Mouse (Mus musculus) forebrain, embryonic 12.5 days (tissue): ENCODE data around the gene Cd52. TPM values are rescaled to one million over a fixed set of nuclear protein-coding genes. Genes with fewer than 3 reads are reported as not detected.

ENCODE experiments used
- ATAC-seq: fragments of 200-750 bp; cut with Nextera tagmentation; 2 replicates; pipeline ENCODE4 v1.8.0; 2017; ENCODE audit warnings: moderate TSS enrichment; ENCODE audit not compliant: low FRiP score
- H3K27ac ChIP-seq: fragments of 300-500 bp; sonication (generic); 2 replicates; pipeline ENCODE4 v1.5.1; 2016; ENCODE audit warnings: mild to moderate bottlenecking
- H3K27me3 ChIP-seq: fragments of 300-500 bp; sonication (generic); 2 replicates; pipeline ENCODE4 v1.6.1; 2016; ENCODE audit warnings: mild to moderate bottlenecking
- H3K36me3 ChIP-seq: fragments of 300-500 bp; sonication (generic); replicated peaks from 2 replicates; pipeline ENCODE4 v1.6.1; 2016; ENCODE audit warnings: mild to moderate bottlenecking
- H3K4me1 ChIP-seq: fragments of 300-500 bp; sonication (generic); 2 replicates; pipeline ENCODE4 v1.6.1; 2016
- H3K4me2 ChIP-seq: fragments of 300-500 bp; sonication (generic); 2 replicates; pipeline ENCODE4 v1.6.1; 2016; ENCODE audit warnings: mild to moderate bottlenecking, moderate library complexity
- H3K4me3 ChIP-seq: fragments of 300-500 bp; sonication (generic); replicated peaks from 2 replicates; pipeline ENCODE4 v1.5.1; 2016; ENCODE audit warnings: mild to moderate bottlenecking
- H3K9ac ChIP-seq: fragments of 300-500 bp; sonication (generic); 2 replicates; pipeline ENCODE4 v1.6.1; 2016; ENCODE audit warnings: mild to moderate bottlenecking
- H3K9me3 ChIP-seq: fragments of 300-500 bp; sonication (generic); 2 replicates; pipeline ENCODE4 v1.6.1; 2016
- WGBS: fragments of 180-500 bp; shearing (Covaris S2); methylation state at CpG from one replicate; pipeline ENCODE4 v1.1.7; 2016; 5-methylcytosine and 5-hydroxymethylcytosine counted together
- polyA plus RNA-seq: library from polyadenylated mRNA; unstranded; fragments of >200 nt; fragmentation: Nextera tagmentation; extraction: Ambion mirVana; gene quantifications from 2 replicates; pipeline ENCODE4 v1.2.1, GENCODE M21; 2016

Cd52 gene
- polyA plus RNA-seq, 1 experiment from 2014 or later, result 3.9 TPM

DNA sequence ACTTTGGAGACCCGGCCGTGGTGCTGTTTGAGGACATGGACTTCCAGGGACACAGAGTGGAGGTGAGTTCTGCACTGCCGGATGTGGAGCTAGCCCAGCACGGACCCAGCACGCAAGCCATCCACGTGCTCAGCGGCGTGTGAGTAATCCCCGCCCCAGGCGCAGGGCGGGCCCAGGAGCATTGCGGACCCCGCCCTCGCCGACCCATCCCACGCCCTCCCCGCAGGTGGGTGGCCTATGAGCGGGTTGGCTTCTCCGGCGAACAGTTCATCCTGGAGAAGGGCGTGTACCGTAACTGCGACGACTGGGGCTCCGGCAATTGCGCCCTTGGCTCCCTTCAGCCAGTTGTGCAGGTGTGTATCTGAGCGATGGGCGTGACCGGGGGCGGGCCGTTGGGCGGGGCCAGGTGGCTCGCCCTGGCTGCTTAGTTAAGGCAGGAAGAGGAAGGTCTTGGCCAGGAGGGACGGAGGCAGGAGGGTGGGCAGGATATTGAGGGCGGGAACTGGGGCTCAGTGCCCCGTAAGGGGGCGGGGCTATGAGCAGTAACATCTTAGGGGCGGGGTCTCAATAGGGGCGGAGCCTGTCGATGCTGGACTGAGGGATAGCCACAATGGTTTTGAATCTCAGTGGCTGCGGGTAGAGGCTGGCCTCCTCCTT lies 13.0 kb downstream of the Cd52 start:
- H3K9ac ChIP-seq, result peak overlapping the region; percentile 38
- peak; percentile 55 for ATAC-seq

DNA sequence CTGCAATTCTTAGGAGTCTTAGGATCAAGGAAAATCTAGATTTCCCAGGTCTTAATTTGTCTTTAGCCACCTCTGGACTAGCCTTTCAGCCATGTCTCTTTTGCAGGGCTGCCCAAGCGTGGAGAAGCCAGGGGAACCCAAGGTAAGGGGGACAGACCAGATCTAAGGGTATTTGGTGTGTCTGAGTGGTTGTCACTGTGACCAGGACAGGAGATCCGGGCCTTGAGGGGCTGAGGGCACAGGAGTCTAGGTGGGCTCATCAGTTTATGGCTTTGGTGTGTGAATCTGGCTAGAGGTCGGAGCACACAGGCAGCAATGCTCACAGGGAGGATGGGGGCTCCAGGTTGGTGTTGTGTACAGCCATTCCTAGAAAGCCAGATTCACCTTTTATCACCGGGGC lies 14.2 kb downstream of the Cd52 start:
- 72% methylated on average over 4 of the region's 4 CpGs for WGBS
- Histone ChIP-seq H3K27me3 (peaks cover 30% of the 10 kb centered on the region), H3K4me3 (no peak overlapping the region), H3K4me2 (no peak overlapping the region), H3K36me3 (no peaks in the 10 kb centered on the region), H3K9me3 (no peaks in the 10 kb centered on the region), H3K4me1 (peaks cover 14% of the 10 kb centered on the region), H3K9ac (no peak overlapping the region), H3K27ac (no peak overlapping the region)
- no peak for ATAC-seq

More for the DNA sequence above, 13.0 kb downstream of the Cd52 start:
- peak overlapping the region; percentile 48 for H3K4me3 ChIP-seq
- no peaks in the 10 kb centered on the region for H3K9me3 ChIP-seq
- H3K27me3 ChIP-seq, result peaks cover 30% of the 10 kb centered on the region
- H3K4me1 ChIP-seq, result peaks cover 14% of the 10 kb centered on the region
- no peak overlapping the region for H3K27ac ChIP-seq
- H3K36me3 ChIP-seq, result no peaks in the 10 kb centered on the region
- H3K4me2 ChIP-seq, result peak overlapping the region; percentile 84
- under 1% methylated on average over 41 of the region's 41 CpGs for WGBS

DNA sequence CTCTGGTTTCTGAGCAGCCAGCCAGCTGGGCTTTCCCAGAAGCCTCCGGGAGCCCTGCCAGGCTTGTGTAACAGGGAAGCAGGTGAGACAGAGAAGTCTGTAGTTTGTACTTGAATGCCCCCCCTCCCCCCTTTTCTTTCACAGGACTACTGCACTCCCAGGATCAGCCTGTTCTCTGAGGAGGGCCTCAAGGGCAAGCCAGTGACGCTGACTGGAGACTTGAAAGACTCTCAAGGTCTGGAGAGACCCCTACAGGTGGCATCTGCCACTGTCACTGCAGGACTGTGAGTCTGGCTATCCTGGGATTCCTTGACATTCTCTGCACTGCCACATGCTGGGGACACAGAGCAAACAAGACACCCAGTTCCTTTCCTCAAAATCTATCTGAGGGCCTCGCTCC lies 16.2 kb downstream of the Cd52 start:
- H3K27ac ChIP-seq, result no peak overlapping the region
- WGBS, result 17% methylated on average over 3 of the region's 3 CpGs

GRCm38 (mm10) chr4:134068793-134069580 lies 25.9 kb downstream of the Cd52 start:
- Histone ChIP-seq H3K36me3 (no peaks in the 10 kb centered on the region), H3K9me3 (no peaks in the 10 kb centered on the region), H3K27ac (no peak overlapping the region), H3K9ac (no peak overlapping the region), H3K4me2 (no peak overlapping the region), H3K4me3 (no peak overlapping the region), H3K4me1 (peaks cover 5% of the 10 kb centered on the region), H3K27me3 (peaks cover 24% of the 10 kb centered on the region)
- no peak for ATAC-seq
- 94% methylated on average over 4 of the region's 4 CpGs for WGBS

More for the DNA sequence above, 16.2 kb downstream of the Cd52 start:
- ATAC-seq, result peak; percentile 55; the same call in 1 of the 2 replicates
- no peak overlapping the region for H3K4me2 ChIP-seq
- no peaks in the 10 kb centered on the region for H3K36me3 ChIP-seq
- peaks cover 30% of the 10 kb centered on the region for H3K27me3 ChIP-seq
- no peak overlapping the region for H3K9ac ChIP-seq
- H3K9me3 ChIP-seq, result no peaks in the 10 kb centered on the region
- H3K4me1 ChIP-seq, result peaks cover 14% of the 10 kb centered on the region
- H3K4me3 ChIP-seq, result no peak overlapping the region

DNA sequence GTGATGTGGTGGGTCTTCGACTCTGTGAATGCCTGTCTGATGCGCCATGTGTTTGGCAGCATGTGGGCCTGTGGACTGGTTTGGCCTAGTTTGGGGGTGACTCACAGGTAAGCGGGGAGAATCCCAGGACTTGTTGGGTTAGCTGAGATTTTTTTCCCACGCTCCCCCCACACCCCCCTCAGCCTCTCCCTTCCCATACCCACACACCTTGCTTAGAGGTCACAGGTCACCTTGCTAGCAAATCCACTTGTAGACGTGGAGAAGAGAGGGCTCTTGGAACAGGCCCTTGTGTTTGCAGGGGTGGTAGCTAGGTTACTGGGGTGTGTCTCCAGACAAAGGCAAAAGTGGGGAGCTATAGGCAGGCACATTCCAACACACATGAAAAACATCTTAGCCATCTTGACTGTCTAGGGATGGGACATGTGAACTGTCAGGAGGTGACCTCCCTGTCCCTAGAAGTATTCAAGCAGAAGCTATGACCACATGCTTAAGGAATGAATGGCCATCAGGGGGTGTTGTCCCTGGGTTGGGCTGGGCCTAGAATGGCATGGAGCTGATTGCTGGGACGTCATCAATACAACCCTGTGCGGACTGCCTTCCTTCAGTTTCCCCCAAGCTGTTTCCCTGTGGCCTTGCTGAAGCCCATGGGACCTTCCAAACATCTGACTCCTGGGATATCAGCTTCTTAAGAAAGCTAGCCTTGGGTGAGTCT lies 26.9 kb downstream of the Cd52 start:
- 85% methylated on average over 7 of the region's 7 CpGs for WGBS
- H3K4me3 ChIP-seq, result no peak overlapping the region
- H3K9me3 ChIP-seq, result no peaks in the 10 kb centered on the region
- no peak overlapping the region for H3K9ac ChIP-seq
- no peak overlapping the region for H3K27ac ChIP-seq
- H3K36me3 ChIP-seq, result no peaks in the 10 kb centered on the region
- ATAC-seq, result no peak
- no peak overlapping the region for H3K4me2 ChIP-seq
- H3K27me3 ChIP-seq, result peaks cover 27% of the 10 kb centered on the region
- peaks cover 5% of the 10 kb centered on the region for H3K4me1 ChIP-seq

- H3K9ac ChIP-seq, result no peak overlapping the region
- H3K27me3 ChIP-seq, result peaks cover 27% of the 10 kb centered on the region
- no peak for ATAC-seq
- H3K9me3 ChIP-seq, result no peaks in the 10 kb centered on the region
- no peaks in the 10 kb centered on the region for H3K36me3 ChIP-seq
- 96% methylated on average over 8 of the region's 8 CpGs for WGBS
- no peak overlapping the region for H3K4me3 ChIP-seq
- no peak overlapping the region for H3K4me2 ChIP-seq
- peaks cover 5% of the 10 kb centered on the region for H3K4me1 ChIP-seq
- no peak overlapping the region for H3K27ac ChIP-seq
Observed at GRCm38 (mm10) chr4:134067383-134067782, 27.5 kb downstream of the Cd52 start.

GRCm38 (mm10) chr4:134065431-134066004 lies 29.4 kb downstream of the Cd52 start:
- Histone ChIP-seq H3K27ac (no peak overlapping the region), H3K27me3 (peaks cover 39% of the 10 kb centered on the region), H3K4me1 (peaks cover 5% of the 10 kb centered on the region), H3K36me3 (no peaks in the 10 kb centered on the region), H3K9me3 (no peaks in the 10 kb centered on the region), H3K9ac (no peak overlapping the region), H3K4me2 (no peak overlapping the region), H3K4me3 (no peak overlapping the region)
- ATAC-seq, result no peak
- 23% methylated on average over 23 of the region's 23 CpGs for WGBS

GRCm38 (mm10) chr4:134062561-134062960 lies 32.3 kb downstream of the Cd52 start:
- Histone ChIP-seq H3K36me3 (no peaks in the 10 kb centered on the region), H3K27me3 (peaks cover 45% of the 10 kb centered on the region), H3K9ac (no peak overlapping the region), H3K4me1 (peaks cover 5% of the 10 kb centered on the region), H3K27ac (no peak overlapping the region), H3K9me3 (no peaks in the 10 kb centered on the region), H3K4me3 (no peak overlapping the region), H3K4me2 (no peak overlapping the region)
- no peak for ATAC-seq
- WGBS, result 78% methylated on average over 7 of the region's 8 CpGs

DNA sequence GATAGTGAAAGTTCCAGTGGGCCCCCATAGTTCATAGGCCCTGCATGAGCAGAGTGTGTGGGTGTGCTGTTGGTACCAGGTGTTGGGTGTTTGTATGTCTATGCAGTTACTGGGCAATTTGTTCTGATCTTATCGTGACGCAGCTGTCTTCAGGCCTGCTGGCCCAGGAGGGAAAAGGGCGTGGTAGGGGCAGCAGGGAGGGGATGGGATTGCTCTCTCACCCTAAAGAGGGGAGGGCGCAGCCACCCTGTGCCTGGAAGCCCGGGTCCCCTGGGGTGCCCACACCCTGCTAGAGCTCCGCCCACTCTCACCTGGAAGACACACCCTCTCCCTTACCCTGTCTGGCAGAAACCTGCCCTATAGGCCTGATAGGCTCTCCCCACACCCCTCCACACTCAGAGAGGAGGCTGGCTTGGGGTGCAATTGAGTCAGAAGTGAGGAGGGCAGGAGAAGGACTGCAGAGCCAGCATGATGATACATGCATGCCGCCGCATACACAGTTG lies 32.9 kb downstream of the Cd52 start:
- WGBS, result 47% methylated on average over 8 of the region's 8 CpGs
- ATAC-seq, result no peak
- Histone ChIP-seq H3K27ac (no peak overlapping the region), H3K9me3 (no peaks in the 10 kb centered on the region), H3K4me1 (peaks cover 5% of the 10 kb centered on the region), H3K4me3 (no peak overlapping the region), H3K36me3 (no peaks in the 10 kb centered on the region), H3K4me2 (no peak overlapping the region), H3K27me3 (peaks cover 43% of the 10 kb centered on the region), H3K9ac (no peak overlapping the region)

GRCm38 (mm10) chr4:134061166-134061830 lies 33.6 kb downstream of the Cd52 start:
- Histone ChIP-seq H3K4me3 (no peak overlapping the region), H3K9ac (no peak overlapping the region), H3K36me3 (no peaks in the 10 kb centered on the region), H3K9me3 (no peaks in the 10 kb centered on the region), H3K4me2 (no peak overlapping the region), H3K27me3 (peaks cover 40% of the 10 kb centered on the region), H3K4me1 (peaks cover 5% of the 10 kb centered on the region), H3K27ac (no peak overlapping the region)
- ATAC-seq, result no peak
- 60% methylated on average over 18 of the region's 18 CpGs for WGBS

DNA sequence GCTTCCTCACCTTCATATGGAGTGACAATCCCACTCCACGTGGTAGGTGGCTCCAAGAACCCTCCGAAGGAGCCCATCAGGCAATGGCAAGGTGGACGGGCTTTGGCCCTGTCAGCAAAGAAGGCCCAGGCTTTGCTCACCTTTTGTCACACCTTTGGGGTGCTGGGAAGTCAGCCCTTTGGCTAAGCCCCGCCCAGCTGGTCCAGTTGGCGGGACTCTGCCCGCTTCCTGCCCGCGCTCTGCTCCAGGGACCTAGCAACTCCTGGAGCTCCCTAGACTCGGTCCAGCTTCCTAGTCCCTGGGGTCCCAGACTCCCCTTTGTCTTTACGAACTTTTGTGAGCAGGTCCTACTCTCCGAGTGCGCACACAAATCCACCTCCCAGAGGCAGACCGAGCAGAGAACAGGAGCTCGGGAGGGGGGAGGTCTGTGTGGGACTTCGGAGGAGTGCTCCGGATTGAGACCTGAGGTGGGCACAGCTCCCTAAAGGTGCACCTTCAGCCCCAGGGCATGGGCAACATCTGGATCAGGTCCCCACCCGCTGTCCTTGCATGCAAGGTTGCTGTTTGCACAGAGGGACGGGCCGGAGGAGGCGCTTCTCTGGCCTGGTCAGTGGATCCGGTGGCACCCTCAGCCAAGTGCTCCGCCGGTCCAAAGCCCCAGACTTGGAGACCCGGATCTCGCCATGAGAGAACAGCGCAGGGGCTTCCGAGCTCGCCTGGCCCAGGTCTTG lies 34.6 kb downstream of the Cd52 start, which contains the start of gene Crybg2:
Gene Crybg2, plus strand, starts transcription at position 681 of the 731 bp plus-strand sequence.
- Histone ChIP-seq H3K27me3 (peaks cover 32% of the 10 kb centered on the region), H3K4me1 (peaks cover under 1% of the 10 kb centered on the region; the same call in 1 of the 2 replicates), H3K4me3 (no peak within 1 kb of the TSS), H3K9me3 (no peaks in the 10 kb centered on the region), H3K9ac (no peak within 1 kb of the TSS), H3K27ac (no peak within 1 kb of the TSS), H3K4me2 (no peak within 1 kb of the TSS), H3K36me3 (no peaks in the 10 kb centered on the region)
- WGBS, result 52% methylated on average over 28 of the region's 28 CpGs
- ATAC-seq, result no peak
